Mouse (Mus musculus) brain, embryonic 14.5 days (tissue): ENCODE results near the gene Fam57b.

Source experiments
- CTCF ChIP-seq: fragments of 200-500 bp; IDR thresholded peaks from 2 replicates; pipeline ENCODE4 v1.5.1; 2012; ENCODE audit warnings: inconsistent platforms, mild to moderate bottlenecking, moderate library complexity, borderline replicate concordance; ENCODE audit not compliant: insufficient read depth, insufficient read length; ENCODE audit errors: extremely low read depth
- POLR2A ChIP-seq: fragments of 200-500 bp; IDR thresholded peaks from 2 replicates; pipeline ENCODE4 v1.6.1; 2012; ENCODE audit warnings: mild to moderate bottlenecking, inconsistent platforms, borderline replicate concordance; ENCODE audit not compliant: poor library complexity, insufficient read depth, insufficient read length, severe bottlenecking; ENCODE audit errors: extremely low read depth

- TF ChIP-seq CTCF = no peak
- peak; percentile 42; the same call in 1 of the 2 replicates for TF ChIP-seq POLR2A
Observed at GRCm38 (mm10) chr7:126808703-126809455, 11.4 kb downstream of the Fam57b start.
